Comparison of ENCODE assay signal across 11 mouse cellular contexts in the genomic region with DNA sequence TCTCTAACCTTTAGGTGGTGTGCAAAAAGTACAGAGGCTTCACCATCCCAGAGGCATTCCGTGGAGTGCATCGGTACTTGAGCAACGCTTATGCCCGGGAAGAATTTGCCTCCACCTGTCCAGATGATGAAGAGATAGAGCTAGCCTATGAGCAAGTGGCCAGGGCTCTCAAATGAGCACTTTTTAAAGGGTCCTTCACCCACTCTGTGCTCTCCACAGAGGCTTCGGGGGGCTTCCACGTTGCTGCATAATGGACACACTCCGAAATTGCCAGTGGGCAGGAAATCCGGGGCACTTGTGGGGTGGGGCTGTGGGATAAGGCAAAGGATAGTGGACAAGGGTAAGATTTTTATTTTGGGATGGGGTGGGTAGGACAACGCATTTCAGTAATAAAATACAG. TPM values are rescaled to one million over a fixed set of nuclear protein-coding genes. Genes with fewer than 3 reads are reported as not detected.
DNase-seq lines count a peak whose midpoint lies in the region; ATAC-seq and TF ChIP-seq lines count a peak whose summit lies in the region.
"Had no signal": no experiment of that assay in that cellular context is flagged by ENCODE, and none has a peak within 500 bp of the region (broad histone marks: within the 10 kb centered on the region; RNA-seq: fewer than 3 reads in every experiment).

No protein-coding gene starts in this region.

- H3K27me3 ChIP-seq in heart, adult 2 months (ENCODE audit: control insufficient read depth, insufficient read depth, low read length): no peaks in the 10 kb centered on the region
- no peaks in the 10 kb centered on the region for H3K27me3 ChIP-seq in heart, postnatal 0 days (ENCODE audit: control insufficient read depth, insufficient read depth, low read length)
- H3K27me3 ChIP-seq in midbrain, embryonic 10.5 days (ENCODE audit: low read depth, poor library complexity, severe bottlenecking): peaks cover 17% of the 10 kb centered on the region
- H3K27me3 ChIP-seq: megakaryocyte, embryonic 14.5 days had no signal

- TF ChIP-seq CTCF in heart, adult 2 months (IDR thresholded peaks at IDR 0.05): no peak
- TF ChIP-seq CTCF in heart, postnatal 0 days (IDR thresholded peaks at IDR 0.05; ENCODE audit: low read depth): no peak

- no peak overlapping the region for H3K9ac ChIP-seq in heart, adult 2 months (ENCODE audit: low read depth, low read length)
- H3K9ac ChIP-seq in heart, postnatal 0 days (replicated peaks; ENCODE audit: low read depth, low read length): no peak overlapping the region

- no peak for TF ChIP-seq EP300 in heart, adult 2 months (IDR thresholded peaks at IDR 0.05; ENCODE audit: insufficient read depth, low read depth, low read length)
- TF ChIP-seq EP300 in heart, postnatal 0 days (IDR thresholded peaks at IDR 0.05; ENCODE audit: low read depth): no peak

- peak overlapping the region; percentile 92 for H3K27ac ChIP-seq in heart, adult 2 months
- H3K27ac ChIP-seq in brown adipose tissue, adult 24 weeks (replicated peaks; ENCODE audit: low read depth, low read length): peak overlapping the region; percentile 37; the same call in 1 of the 2 replicates
- peak overlapping the region; percentile 87 for H3K27ac ChIP-seq in heart, postnatal 0 days (ENCODE audit: low read depth)
- peak overlapping the region; percentile 99 for H3K27ac ChIP-seq in midbrain, embryonic 10.5 days (replicated peaks)

- H3K4me2 ChIP-seq in heart, postnatal 0 days (ENCODE audit: low read depth, low read length): peak overlapping the region; percentile 75; the same call in 1 of the 2 replicates

- no peaks in the 10 kb centered on the region for H3K79me2 ChIP-seq in heart, adult 2 months (replicated peaks; ENCODE audit: control insufficient read depth, insufficient read depth, low read length)

- TF ChIP-seq POLR2A in heart, adult 2 months (IDR thresholded peaks at IDR 0.05; ENCODE audit: insufficient read depth, low read depth, low read length): no peak

- no peaks in the 10 kb centered on the region for H3K9me3 ChIP-seq in heart, postnatal 0 days (replicated peaks; ENCODE audit: control insufficient read depth, low read length)
- no peaks in the 10 kb centered on the region; the same call in 1 of the 2 replicates for H3K9me3 ChIP-seq in midbrain, embryonic 10.5 days (replicated peaks)
- H3K9me3 ChIP-seq: megakaryocyte, embryonic 14.5 days had no signal

- H3K4me1 ChIP-seq in heart, adult 2 months (ENCODE audit: control insufficient read depth, insufficient read depth, low read length): peaks cover 8% of the 10 kb centered on the region
- H3K4me1 ChIP-seq in brown adipose tissue, adult 24 weeks (ENCODE audit: control insufficient read depth, insufficient read depth, insufficient read length, low read length): no peaks in the 10 kb centered on the region; the same call in 1 of the 2 replicates
- H3K4me1 ChIP-seq in heart, postnatal 0 days (ENCODE audit: control insufficient read depth, insufficient read depth): 0 out of 2 replicates have a peak, but pooled peaks cover 4% of the 10 kb centered on the region
- peaks cover 32% of the 10 kb centered on the region for H3K4me1 ChIP-seq in midbrain, embryonic 10.5 days

- intact Hi-C loops in heart, adult 2 months (cut with DNase I): loop anchor here (2.0 kb wide), 1 partner anchor 30 kb away; a partner anchor contains a TSS
- intact Hi-C loops in heart, postnatal 10 days (cut with DNase I): loop anchor here (2.0 kb wide), 1 partner anchor 30 kb away; a partner anchor contains a TSS

- no peak for DNase-seq in heart, adult 2 months
- DNase-seq in heart, postnatal 10 days: no peak
- no peak for DNase-seq in heart, postnatal 0 days (ENCODE audit: low spot score)
- no peak for DNase-seq in midbrain, embryonic 10.5 days (ENCODE audit: low spot score)
- no peak for DNase-seq in adrenal gland, postnatal 14 days
- no peak for DNase-seq in ovary, adult 18-20 months (ENCODE audit: low spot score)
- DNase-seq in left cerebral cortex, adult 8-10 months (ENCODE audit: low spot score in 2 of 2): no peak

- peaks cover 8% of the 10 kb centered on the region for H3K36me3 ChIP-seq in heart, adult 2 months (ENCODE audit: control insufficient read depth, insufficient read depth, low read length)
- H3K36me3 ChIP-seq in heart, postnatal 0 days (replicated peaks; ENCODE audit: control insufficient read depth, insufficient read depth, low read length): peaks cover 72% of the 10 kb centered on the region
- H3K36me3 ChIP-seq in midbrain, embryonic 10.5 days: peaks cover 81% of the 10 kb centered on the region

- no peak for ATAC-seq in heart, postnatal 0 days (ENCODE audit: insufficient read depth, low read depth)

- WGBS in heart, adult 2 months: 51% methylated on average over 9 of the region's 9 CpGs
- 44% methylated on average over 9 of the region's 9 CpGs for WGBS in heart, postnatal 0 days
- 80% methylated on average over 9 of the region's 9 CpGs for WGBS in midbrain, embryonic 10.5 days

- H3K4me3 ChIP-seq in heart, adult 2 months: no peak overlapping the region
- H3K4me3 ChIP-seq in brown adipose tissue, adult 24 weeks (ENCODE audit: insufficient read depth, low read depth, low read length): no peak overlapping the region
- no peak overlapping the region for H3K4me3 ChIP-seq in heart, postnatal 0 days (ENCODE audit: low read depth, low read length)
- H3K4me3 ChIP-seq in midbrain, embryonic 10.5 days: peak overlapping the region; percentile 88

RNA-seq across cellular contexts. Expression of a gene that starts 0.5 kb away (rescaled TPM):
- total RNA-seq in heart, adult 2 months (2021): 10 to 100 TPM; 20.0 to 20.5 TPM
- polyA plus RNA-seq in heart, adult 2 months (2012; rRNA removed): 31.4 and 40.8 TPM in 2 replicates
- 10 to 100 TPM; 84.5 to 86.1 TPM for total RNA-seq in heart, postnatal 10 days (2021)
- polyA plus RNA-seq in brown adipose tissue, adult 24 weeks (2012; ENCODE audit: insufficient read depth, insufficient read length, missing spikeins): 9.4 and 11.6 TPM in 2 replicates
- 97.1 and 114 TPM in 2 replicates for total RNA-seq in heart, postnatal 0 days (2014; rRNA removed; ENCODE audit: low replicate concordance)
- polyA plus RNA-seq in heart, postnatal 0 days (2015; fragmentation: Nextera tagmentation; extraction: Ambion mirVana): 128 and 130 TPM in 2 replicates
- 527 and 597 TPM in 2 replicates for polyA plus RNA-seq in midbrain, embryonic 10.5 days (2016; fragmentation: Nextera tagmentation; extraction: Ambion mirVana)
- total RNA-seq in adrenal gland, postnatal 14 days (2021): 24.2 and 30.6 TPM in 2 replicates
- total RNA-seq in left cerebral cortex, adult 8-10 months (2022): 10 to 100 TPM; 13.1 to 20.2 (median 14.8) TPM

RNA-seq across cellular contexts. Expression of a gene that starts 6.9 kb away (rescaled TPM):
- under 1 TPM; 0.34 to 0.55 TPM for total RNA-seq in heart, adult 2 months (2021)
- 0.23 and 0.64 TPM in 2 replicates for polyA plus RNA-seq in heart, adult 2 months (2012; rRNA removed)
- not detected for total RNA-seq in heart, postnatal 10 days (2021)
- polyA plus RNA-seq in brown adipose tissue, adult 24 weeks (2012; ENCODE audit: insufficient read depth, insufficient read length, missing spikeins): not detected in 2 replicates
- total RNA-seq in heart, postnatal 0 days (2014; rRNA removed; ENCODE audit: low replicate concordance): not detected in 2 replicates
- polyA plus RNA-seq in heart, postnatal 0 days (2015; fragmentation: Nextera tagmentation; extraction: Ambion mirVana): not detected in 2 replicates
- polyA plus RNA-seq in midbrain, embryonic 10.5 days (2016; fragmentation: Nextera tagmentation; extraction: Ambion mirVana): 0.17 TPM in 2 replicates
- not detected in 2 replicates for total RNA-seq in adrenal gland, postnatal 14 days (2021)
- not detected for total RNA-seq in left cerebral cortex, adult 8-10 months (2022)
- total RNA-seq: adrenal gland, postnatal 10 days had no signal
- polyA plus RNA-seq: inflammation-experienced regulatory T-cells, adult 6 months had no signal

RNA-seq across cellular contexts. Expression of a gene that starts 7.7 kb away (rescaled TPM):
- total RNA-seq in heart, adult 2 months (2021): 1 to 10 TPM in 1 of 2 experiments, under 1 TPM in 1; 0.31 to 2.4 TPM
- polyA plus RNA-seq in heart, adult 2 months (2012; rRNA removed): 0.32 and 1.4 TPM in 2 replicates
- under 1 TPM; 0.55 to 0.77 TPM for total RNA-seq in heart, postnatal 10 days (2021)
- not detected in 2 replicates for polyA plus RNA-seq in brown adipose tissue, adult 24 weeks (2012; ENCODE audit: insufficient read depth, insufficient read length, missing spikeins)
- 0.15 TPM in 1 of 2 replicates, not detected in the other for total RNA-seq in heart, postnatal 0 days (2014; rRNA removed; ENCODE audit: low replicate concordance)
- 0.15 and 0.16 TPM in 2 replicates for polyA plus RNA-seq in heart, postnatal 0 days (2015; fragmentation: Nextera tagmentation; extraction: Ambion mirVana)
- polyA plus RNA-seq in midbrain, embryonic 10.5 days (2016; fragmentation: Nextera tagmentation; extraction: Ambion mirVana): 1.3 TPM in 2 replicates
- total RNA-seq in adrenal gland, postnatal 14 days (2021): 0.26 and 0.71 TPM in 2 replicates
- under 1 TPM in 1 of 4 experiments, not detected in 3; 0.15 TPM for total RNA-seq in left cerebral cortex, adult 8-10 months (2022)
- polyA plus RNA-seq: inflammation-experienced regulatory T-cells, adult 6 months had no signal

RNA-seq across cellular contexts. Expression of a gene that starts 8.6 kb away (rescaled TPM):
- total RNA-seq in heart, adult 2 months (2021): 10 to 100 TPM; 32.5 to 33.1 TPM
- 44.4 and 51.6 TPM in 2 replicates for polyA plus RNA-seq in heart, adult 2 months (2012; rRNA removed)
- total RNA-seq in heart, postnatal 10 days (2021): 100 to 1,000 TPM; 115 to 118 TPM
- 13.6 and 16.8 TPM in 2 replicates for polyA plus RNA-seq in brown adipose tissue, adult 24 weeks (2012; ENCODE audit: insufficient read depth, insufficient read length, missing spikeins)
- total RNA-seq in heart, postnatal 0 days (2014; rRNA removed; ENCODE audit: low replicate concordance): 194 and 223 TPM in 2 replicates
- 203 and 205 TPM in 2 replicates for polyA plus RNA-seq in heart, postnatal 0 days (2015; fragmentation: Nextera tagmentation; extraction: Ambion mirVana)
- polyA plus RNA-seq in midbrain, embryonic 10.5 days (2016; fragmentation: Nextera tagmentation; extraction: Ambion mirVana): 216 and 217 TPM in 2 replicates
- 83.0 and 109 TPM in 2 replicates for total RNA-seq in adrenal gland, postnatal 14 days (2021)
- 10 to 100 TPM; 10.2 to 18.3 (median 11.8) TPM for total RNA-seq in left cerebral cortex, adult 8-10 months (2022)

RNA-seq across cellular contexts. Expression of a gene that starts 11.8 kb away (rescaled TPM):
- under 1 TPM; 0.23 to 0.29 TPM for total RNA-seq in heart, adult 2 months (2021)
- polyA plus RNA-seq in heart, adult 2 months (2012; rRNA removed): 1.00 and 1.2 TPM in 2 replicates
- 1 to 10 TPM; 2.0 TPM for total RNA-seq in heart, postnatal 10 days (2021)
- polyA plus RNA-seq in brown adipose tissue, adult 24 weeks (2012; ENCODE audit: insufficient read depth, insufficient read length, missing spikeins): not detected in 2 replicates
- total RNA-seq in heart, postnatal 0 days (2014; rRNA removed; ENCODE audit: low replicate concordance): 1.2 and 5.0 TPM in 2 replicates
- 1.4 and 1.7 TPM in 2 replicates for polyA plus RNA-seq in heart, postnatal 0 days (2015; fragmentation: Nextera tagmentation; extraction: Ambion mirVana)
- 5.4 and 6.3 TPM in 2 replicates for polyA plus RNA-seq in midbrain, embryonic 10.5 days (2016; fragmentation: Nextera tagmentation; extraction: Ambion mirVana)
- 1.8 and 3.6 TPM in 2 replicates for total RNA-seq in adrenal gland, postnatal 14 days (2021)
- total RNA-seq in left cerebral cortex, adult 8-10 months (2022): 1 to 10 TPM in 1 of 4 experiments, under 1 TPM in 2, not detected in 1; 0.34 to 1.2 (median 0.78) TPM

Comparison
In these comparisons a context has a peak if more than half of its experiments do, and no peak if none do; other contexts are left out.
1. H3K27ac ChIP-seq: peak in every context shown above with its lines; median percentile 99 in midbrain, embryonic 10.5 days; 92 in heart, adult 2 months; 87 in heart, postnatal 0 days; 37 in brown adipose tissue, adult 24 weeks.